In genomic region chr7:44335031-44335878, GRCm38 (mm10) we compare ENCODE assay signal across 9 mouse cellular contexts. TPM values are rescaled to one million over a fixed set of nuclear protein-coding genes. Genes with fewer than 3 reads are reported as not detected.
DNase-seq lines count a peak whose midpoint lies in the region; ATAC-seq and TF ChIP-seq lines count a peak whose summit lies in the region.
"Had no signal": no experiment of that assay in that cellular context is flagged by ENCODE, and none has a peak within 500 bp of the region (broad histone marks: within the 10 kb centered on the region; RNA-seq: fewer than 3 reads in every experiment).

No protein-coding gene starts in this region.

- peaks cover 72% of the 10 kb centered on the region for H3K27me3 ChIP-seq in heart, embryonic 14.5 days (ENCODE audit: control insufficient read depth, insufficient read depth, low read length)
- H3K27me3 ChIP-seq in heart, adult 2 months (ENCODE audit: control insufficient read depth, insufficient read depth, low read length), result peaks cover 6% of the 10 kb centered on the region
- peaks cover 90% of the 10 kb centered on the region for H3K27me3 ChIP-seq in E14TG2a.4 (ENCODE audit: insufficient read depth, low read length)
- peaks cover 72% of the 10 kb centered on the region for H3K27me3 ChIP-seq in midbrain, embryonic 12.5 days

- TF ChIP-seq EP300 in heart, adult 2 months (IDR thresholded peaks at IDR 0.05; ENCODE audit: insufficient read depth, low read depth, low read length), result no peak

- H3K79me2 ChIP-seq in heart, adult 2 months (replicated peaks; ENCODE audit: control insufficient read depth, insufficient read depth, low read length), result no peaks in the 10 kb centered on the region

- TF ChIP-seq POLR2A in heart, adult 2 months (IDR thresholded peaks at IDR 0.05; ENCODE audit: insufficient read depth, low read depth, low read length), result no peak

- no peaks in the 10 kb centered on the region for H3K9me3 ChIP-seq in heart, embryonic 14.5 days (ENCODE audit: control insufficient read depth, low read length)
- no peaks in the 10 kb centered on the region for H3K9me3 ChIP-seq in E14TG2a.4 (ENCODE audit: low read length)
- no peaks in the 10 kb centered on the region for H3K9me3 ChIP-seq in midbrain, embryonic 12.5 days

- peak overlapping the region; percentile 62 for H3K4me2 ChIP-seq in heart, embryonic 14.5 days (ENCODE audit: low read length)
- peak overlapping the region; percentile 81 for H3K4me2 ChIP-seq in midbrain, embryonic 12.5 days (replicated peaks)

- H3K4me3 ChIP-seq in heart, embryonic 14.5 days (ENCODE audit: control insufficient read depth in 1 of 2, insufficient read depth in 1 of 2, low read depth in 1 of 2, low read length in 2 of 2), result peak overlapping the region in 1 of 2 experiments; percentile 37; a peak in 2 of 4 replicates
- no peak overlapping the region for H3K4me3 ChIP-seq in heart, adult 2 months
- H3K4me3 ChIP-seq in E14TG2a.4 (replicated peaks; ENCODE audit: low read length), result peak overlapping the region; percentile 75
- peak overlapping the region; percentile 65 for H3K4me3 ChIP-seq in midbrain, embryonic 12.5 days

- TF ChIP-seq CTCF in heart, adult 2 months (IDR thresholded peaks at IDR 0.05), result no peak
- TF ChIP-seq CTCF in E14TG2a.4 (conservative IDR thresholded peaks at IDR 0.05; ENCODE audit: low read length), result no peak

- no peaks in the 10 kb centered on the region for H3K36me3 ChIP-seq in heart, embryonic 14.5 days (ENCODE audit: control insufficient read depth, insufficient read depth, low read length)
- no peaks in the 10 kb centered on the region for H3K36me3 ChIP-seq in heart, adult 2 months (ENCODE audit: control insufficient read depth, insufficient read depth, low read length)
- no peaks in the 10 kb centered on the region for H3K36me3 ChIP-seq in E14TG2a.4 (ENCODE audit: insufficient read depth, low read length)
- peaks cover 7% of the 10 kb centered on the region; the same call in 1 of the 2 replicates for H3K36me3 ChIP-seq in midbrain, embryonic 12.5 days

- no peak overlapping the region for H3K9ac ChIP-seq in heart, embryonic 14.5 days (ENCODE audit: low read length)
- H3K9ac ChIP-seq in heart, adult 2 months (ENCODE audit: low read depth, low read length), result no peak overlapping the region
- H3K9ac ChIP-seq in midbrain, embryonic 12.5 days (replicated peaks), result peak overlapping the region; percentile 79

- H3K27ac ChIP-seq in heart, embryonic 14.5 days (replicated peaks in 1 of 2; ENCODE audit: control insufficient read depth in 1 of 2, insufficient read depth in 1 of 2, low read depth in 2 of 2, low read length in 2 of 2), result no peak overlapping the region
- H3K27ac ChIP-seq in heart, adult 2 months, result no peak overlapping the region
- peak overlapping the region; percentile 80 for H3K27ac ChIP-seq in midbrain, embryonic 12.5 days (replicated peaks)

- intact Hi-C loops in heart, adult 2 months (cut with DNase I), result no loop called here

- no peak for DNase-seq in heart, adult 2 months
- peak; percentile 83 to 84 for DNase-seq in cerebellum, postnatal 10 days
- peak; percentile 65 for DNase-seq in heart, postnatal 4 days
- no peak for DNase-seq in ovary, postnatal 36 days (ENCODE audit: low spot score)
- DNase-seq in left cerebral cortex, adult 18-20 months (ENCODE audit: low spot score in 2 of 2), result no peak

- ATAC-seq in heart, embryonic 14.5 days (ENCODE audit: insufficient number of reproducible peaks, insufficient read depth, low FRiP score, low read depth), result no peak
- peak; percentile 73 for ATAC-seq in midbrain, embryonic 12.5 days (ENCODE audit: low FRiP score, low read depth)

- H3K4me1 ChIP-seq in heart, embryonic 14.5 days (ENCODE audit: control insufficient read depth in 2 of 2, insufficient read depth in 2 of 2, low read length in 2 of 2), result no peaks in the 10 kb centered on the region; a peak in 1 of 4 replicates
- H3K4me1 ChIP-seq in heart, adult 2 months (ENCODE audit: control insufficient read depth, insufficient read depth, low read length), result no peaks in the 10 kb centered on the region
- H3K4me1 ChIP-seq in E14TG2a.4 (replicated peaks; ENCODE audit: low read depth, low read length), result peaks cover 38% of the 10 kb centered on the region
- peaks cover 13% of the 10 kb centered on the region; the same call in 1 of the 2 replicates for H3K4me1 ChIP-seq in midbrain, embryonic 12.5 days

- WGBS in heart, embryonic 14.5 days, result 3% methylated on average over 26 of the region's 40 CpGs
- WGBS in heart, adult 2 months, result 8% methylated on average over 21 of the region's 40 CpGs
- WGBS in midbrain, embryonic 12.5 days, result 6% methylated on average over 17 of the region's 40 CpGs

RNA-seq across cellular contexts. Expression of gene Shank1, which starts 25.2 kb away (rescaled TPM):
- 0.44 and 0.96 TPM in 2 replicates for polyA plus RNA-seq in heart, embryonic 14.5 days (2014; fragmentation: Nextera tagmentation; extraction: Ambion mirVana)
- 1 to 10 TPM; 1.2 to 2.3 TPM for total RNA-seq in heart, adult 2 months (2021)
- 0.94 and 1.1 TPM in 2 replicates for polyA plus RNA-seq in heart, adult 2 months (2012; rRNA removed)
- total RNA-seq in heart, postnatal 4 days (2021), result 1 to 10 TPM; 3.5 to 4.6 TPM
- polyA plus RNA-seq in midbrain, embryonic 12.5 days (2016; fragmentation: Nextera tagmentation; extraction: Ambion mirVana), result 8.5 and 11.4 TPM in 2 replicates
- total RNA-seq in left cerebral cortex, adult 18-20 months (2021), result 100 to 1,000 TPM; 519 to 589 TPM

RNA-seq across cellular contexts. Expression of gene Clec11a, which starts 28.6 kb away (rescaled TPM):
- polyA plus RNA-seq in heart, embryonic 14.5 days (2014; fragmentation: Nextera tagmentation; extraction: Ambion mirVana), result 0.81 and 0.85 TPM in 2 replicates
- 1 to 10 TPM in 1 of 2 experiments, under 1 TPM in 1; 0.60 to 1.1 TPM for total RNA-seq in heart, adult 2 months (2021)
- polyA plus RNA-seq in heart, adult 2 months (2012; rRNA removed), result 1.8 and 2.0 TPM in 2 replicates
- total RNA-seq in heart, postnatal 4 days (2021), result under 1 TPM; 0.71 to 0.92 TPM
- polyA plus RNA-seq in midbrain, embryonic 12.5 days (2016; fragmentation: Nextera tagmentation; extraction: Ambion mirVana), result 2.5 and 2.6 TPM in 2 replicates
- total RNA-seq in left cerebral cortex, adult 18-20 months (2021), result 1 to 10 TPM; 3.4 to 3.7 TPM

RNA-seq across cellular contexts. Expression of gene Syt3, which starts 48.6 kb away (rescaled TPM):
- polyA plus RNA-seq in heart, embryonic 14.5 days (2014; fragmentation: Nextera tagmentation; extraction: Ambion mirVana), result 0.57 and 0.59 TPM in 2 replicates
- 1 to 10 TPM; 1.4 to 2.5 TPM for total RNA-seq in heart, adult 2 months (2021)
- 3.1 and 3.2 TPM in 2 replicates for polyA plus RNA-seq in heart, adult 2 months (2012; rRNA removed)
- 1 to 10 TPM in 1 of 2 experiments, under 1 TPM in 1; 0.88 to 1.4 TPM for total RNA-seq in heart, postnatal 4 days (2021)
- 5.4 and 6.4 TPM in 2 replicates for polyA plus RNA-seq in midbrain, embryonic 12.5 days (2016; fragmentation: Nextera tagmentation; extraction: Ambion mirVana)
- total RNA-seq in left cerebral cortex, adult 18-20 months (2021), result 10 to 100 TPM; 56.6 to 66.2 TPM

RNA-seq across cellular contexts. Expression of gene 1700008O03Rik, which starts 50.4 kb away (rescaled TPM):
- polyA plus RNA-seq in heart, embryonic 14.5 days (2014; fragmentation: Nextera tagmentation; extraction: Ambion mirVana), result 0.34 and 0.47 TPM in 2 replicates
- under 1 TPM; 0.21 to 0.25 TPM for total RNA-seq in heart, adult 2 months (2021)
- 0.12 and 0.47 TPM in 2 replicates for polyA plus RNA-seq in heart, adult 2 months (2012; rRNA removed)
- not detected for total RNA-seq in heart, postnatal 4 days (2021)
- 0.74 and 1.3 TPM in 2 replicates for polyA plus RNA-seq in midbrain, embryonic 12.5 days (2016; fragmentation: Nextera tagmentation; extraction: Ambion mirVana)
- 1 to 10 TPM in 1 of 2 experiments, under 1 TPM in 1; 0.98 to 2.7 TPM for total RNA-seq in left cerebral cortex, adult 18-20 months (2021)
- total RNA-seq: MEL had no signal

Comparison
In these comparisons a context has a peak if more than half of its experiments do, and no peak if none do; other contexts are left out.
1. DNase-seq: peak in cerebellum, postnatal 10 days (2 of 2) and heart, postnatal 4 days (single experiment); none in heart, adult 2 months (0 of 2), ovary, postnatal 36 days (single experiment) and left cerebral cortex, adult 18-20 months (0 of 2).
2. RNA of gene Shank1, which starts 25.2 kb away (total RNA-seq): 519 to 589 TPM in left cerebral cortex, adult 18-20 months; 3.5 to 4.6 TPM in heart, postnatal 4 days and 1.2 to 2.3 TPM in heart, adult 2 months; every median in the first group is over 10 times any median in the second.
3. RNA of gene Syt3, which starts 48.6 kb away (total RNA-seq): 56.6 to 66.2 TPM in left cerebral cortex, adult 18-20 months; 1.4 to 2.5 TPM in heart, adult 2 months and 0.88 to 1.4 TPM in heart, postnatal 4 days; every median in the first group is over 10 times any median in the second.